Mouse (Mus musculus): ENCODE results near the gene Larp4b.

DNA sequence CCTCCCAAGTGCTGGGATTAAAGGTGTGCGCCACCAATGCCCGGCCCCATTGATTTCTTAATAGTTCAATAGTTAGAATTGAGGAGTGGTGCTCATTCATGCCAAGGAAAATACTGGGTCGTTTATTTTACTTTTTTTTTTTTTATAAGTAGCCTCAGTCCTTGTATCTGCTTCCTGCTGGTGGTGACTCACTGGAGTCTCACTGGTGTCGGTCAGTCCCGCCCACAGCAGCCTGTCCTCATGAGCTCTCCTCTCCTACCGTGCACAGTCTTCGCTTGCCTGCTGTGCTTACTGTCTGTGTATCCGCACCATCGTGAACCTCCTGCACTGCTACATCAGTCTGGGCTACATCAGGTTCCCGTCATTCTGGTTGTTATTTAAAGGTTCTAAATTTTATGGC, 46.5 kb downstream of the Larp4b start:
- TF ChIP-seq CTCF (IDR thresholded peaks at IDR 0.05; ENCODE audit: control insufficient read depth, insufficient read depth, low read length), result no peak
- TF ChIP-seq POLR2A (IDR thresholded peaks at IDR 0.05; ENCODE audit: borderline replicate concordance, control insufficient read depth, low read depth, low read length), result no peak
